Mouse (Mus musculus): Measurements from ENCODE around the gene Rnf150. TPM values are rescaled to one million over a fixed set of nuclear protein-coding genes. Genes with fewer than 3 reads are reported as not detected.
A peak's percentile ranks its signal among the peaks of the same experiment; 100 is the strongest.

Gene Rnf150
- total RNA-seq, 2 experiments from 2014 or later: 48.5 to 48.8 TPM

DNA sequence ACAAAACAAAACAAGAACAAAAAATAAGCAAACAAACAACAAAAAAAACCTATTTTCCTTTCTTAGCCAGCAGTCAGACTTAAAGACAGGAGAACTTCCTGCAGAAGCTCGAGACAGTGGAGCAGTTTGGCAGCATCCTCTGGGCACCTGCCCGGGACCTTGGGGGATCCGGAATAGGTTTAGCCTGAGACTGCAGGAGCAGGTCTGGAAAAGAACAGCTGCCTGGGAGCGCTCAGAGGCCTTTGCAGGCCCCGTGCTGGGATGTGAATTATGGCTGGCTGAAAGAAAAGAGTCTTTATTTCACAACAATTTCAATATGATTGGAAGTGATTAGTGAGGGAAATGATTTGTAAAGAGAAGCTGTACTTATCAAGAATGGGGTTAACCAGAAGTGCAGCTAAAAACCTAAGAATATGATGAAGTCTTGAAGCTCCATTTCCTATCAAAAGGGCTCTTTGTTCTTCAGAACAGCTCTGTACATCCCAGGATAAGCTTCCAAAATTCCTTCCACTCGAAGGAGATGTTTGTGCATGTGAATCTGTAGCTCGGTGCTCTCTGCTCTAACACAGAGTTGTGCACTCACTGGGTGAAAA is 92.1 kb downstream of the Rnf150 start:
- no peak for DNase-seq (ENCODE audit: extremely low spot score in 1 of 2, low spot score in 2 of 2)
- TF ChIP-seq CTCF (IDR thresholded peaks at IDR 0.05): no peak
- intact Hi-C loops (cut with DNase I): no loop called here
- Histone ChIP-seq H3K27ac (no peak overlapping the region), H3K4me3 (no peak overlapping the region)

DNA sequence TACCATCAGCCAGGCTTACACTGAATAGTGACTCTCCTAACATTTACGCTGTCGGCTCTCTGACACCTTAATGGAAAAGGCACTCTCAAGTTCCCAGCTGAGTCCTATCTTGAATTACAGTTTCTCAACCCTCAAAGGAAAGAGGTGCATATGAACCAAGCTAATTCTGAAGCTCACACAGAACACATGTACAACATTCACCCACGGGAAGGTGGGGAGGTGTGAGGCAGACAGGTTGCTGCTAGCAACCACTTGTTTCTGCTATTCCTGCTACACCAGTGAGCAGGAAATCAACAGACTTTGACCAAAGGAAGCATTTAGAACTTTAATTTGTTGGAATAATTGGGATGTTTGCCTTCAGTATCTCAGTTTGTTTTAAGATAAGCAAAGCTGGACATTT is 96.3 kb downstream of the Rnf150 start:
- no peak for TF ChIP-seq CTCF (IDR thresholded peaks at IDR 0.05)
- intact Hi-C loops (cut with DNase I): no loop called here
- no peak for DNase-seq (ENCODE audit: extremely low spot score in 1 of 2, low spot score in 2 of 2)
- no peak overlapping the region for H3K27ac ChIP-seq
- no peak overlapping the region for H3K4me3 ChIP-seq

DNA sequence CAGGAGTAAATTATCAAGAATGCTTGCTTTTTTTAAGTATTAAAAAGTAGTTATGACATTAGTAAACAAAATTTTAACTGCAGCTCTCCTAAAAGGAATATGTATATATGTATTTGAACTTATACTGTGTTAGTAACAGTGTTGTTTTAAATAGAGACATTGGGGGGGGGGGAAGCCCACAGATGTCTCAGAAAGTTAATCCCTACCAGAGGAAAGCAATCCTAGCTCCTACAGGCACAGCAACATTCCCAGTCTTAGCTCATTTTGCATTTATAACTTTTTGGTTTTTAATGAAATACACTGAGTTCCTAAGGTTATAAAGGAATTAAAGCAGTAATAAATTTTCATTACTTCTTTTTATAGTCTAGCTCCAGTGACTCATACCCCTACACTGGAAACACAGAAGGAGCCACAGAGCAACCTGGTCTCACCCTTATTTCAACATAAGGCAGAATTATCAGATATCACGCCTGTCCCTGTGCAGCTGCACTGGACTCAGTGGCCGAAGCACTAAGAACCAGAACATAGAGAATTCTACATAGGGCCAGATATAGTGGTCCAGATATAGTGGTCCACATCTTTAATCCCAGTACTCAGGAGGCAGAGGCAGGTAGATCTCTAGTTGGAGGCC is 96.9 kb downstream of the Rnf150 start:
- no peak overlapping the region for H3K4me3 ChIP-seq
- TF ChIP-seq CTCF (IDR thresholded peaks at IDR 0.05): no peak
- no peak overlapping the region for H3K27ac ChIP-seq
- intact Hi-C loops (cut with DNase I): no loop called here
- no peak for DNase-seq (ENCODE audit: extremely low spot score in 1 of 2, low spot score in 2 of 2)

DNA sequence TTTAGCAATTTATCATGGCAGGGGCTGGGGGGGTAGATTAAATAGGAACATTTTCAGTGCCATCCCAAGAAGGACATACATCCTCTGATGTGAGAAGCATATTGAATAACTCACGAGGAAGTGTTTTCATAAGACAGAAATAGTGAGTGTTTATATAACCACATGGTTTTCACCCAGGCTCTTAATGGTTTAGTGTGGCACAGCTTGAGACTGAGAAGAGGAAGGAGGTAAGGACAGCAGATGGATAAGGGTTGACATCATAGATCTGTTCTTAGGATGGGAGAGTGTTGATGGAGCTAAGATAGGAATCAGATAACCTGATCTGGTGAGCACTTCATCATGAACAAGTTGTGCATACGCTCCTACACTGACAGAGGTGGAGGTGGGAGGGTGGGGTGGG is 101.4 kb downstream of the Rnf150 start:
- Histone ChIP-seq H3K27ac (no peak overlapping the region), H3K4me3 (no peak overlapping the region)
- no peak for TF ChIP-seq CTCF (IDR thresholded peaks at IDR 0.05)
- no peak for DNase-seq (ENCODE audit: extremely low spot score in 1 of 2, low spot score in 2 of 2)
- intact Hi-C loops (cut with DNase I): no loop called here

DNA sequence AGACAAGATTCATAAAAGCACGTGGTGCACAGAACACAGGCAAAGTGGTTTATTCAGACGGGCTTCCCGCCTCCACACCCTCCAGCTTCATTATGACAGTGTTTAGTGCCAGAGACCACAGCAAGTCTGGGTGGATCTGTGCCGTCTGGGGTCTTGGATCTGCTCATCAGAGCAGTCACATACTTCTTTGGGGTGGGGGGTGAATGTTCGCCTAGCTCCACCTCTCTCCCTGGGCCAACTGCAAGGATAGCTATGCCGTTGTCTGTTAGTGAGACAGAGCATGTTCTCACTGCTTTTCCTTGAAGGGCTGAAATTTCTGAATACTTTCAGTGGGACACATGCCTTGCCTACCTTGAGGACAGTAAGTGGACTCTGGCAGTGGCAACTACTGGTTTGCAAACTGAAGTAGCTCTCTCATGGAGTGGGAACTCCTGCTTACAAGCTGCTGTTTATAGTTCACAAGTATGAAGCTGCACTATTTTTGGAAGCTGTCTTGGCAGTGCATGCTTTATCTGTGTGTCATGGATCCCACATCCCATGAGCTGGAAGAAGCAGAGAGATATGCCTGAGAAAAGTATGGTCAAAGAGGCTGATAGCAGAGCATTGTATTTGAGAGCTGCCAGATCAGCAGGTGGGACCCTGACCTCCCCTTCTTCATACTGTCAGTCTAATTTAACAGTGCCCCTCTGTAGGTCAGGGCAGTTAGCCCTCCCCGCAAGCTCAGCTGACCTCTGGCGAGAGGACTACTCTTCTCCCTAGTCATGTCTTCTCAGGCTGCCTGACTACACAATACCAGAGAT is 104.9 kb downstream of the Rnf150 start:
- intact Hi-C loops (cut with DNase I): loop anchor here (5.0 kb wide), 3 partner anchors 69 to 119 kb away; no protein-coding TSS in a partner anchor
- DNase-seq (ENCODE audit: extremely low spot score in 1 of 2, low spot score in 2 of 2): peak in 1 of 2 experiments; percentile 21
- no peak for TF ChIP-seq CTCF (IDR thresholded peaks at IDR 0.05)
- Histone ChIP-seq H3K4me3 (no peak overlapping the region), H3K27ac (peak overlapping the region; percentile 36)

DNA sequence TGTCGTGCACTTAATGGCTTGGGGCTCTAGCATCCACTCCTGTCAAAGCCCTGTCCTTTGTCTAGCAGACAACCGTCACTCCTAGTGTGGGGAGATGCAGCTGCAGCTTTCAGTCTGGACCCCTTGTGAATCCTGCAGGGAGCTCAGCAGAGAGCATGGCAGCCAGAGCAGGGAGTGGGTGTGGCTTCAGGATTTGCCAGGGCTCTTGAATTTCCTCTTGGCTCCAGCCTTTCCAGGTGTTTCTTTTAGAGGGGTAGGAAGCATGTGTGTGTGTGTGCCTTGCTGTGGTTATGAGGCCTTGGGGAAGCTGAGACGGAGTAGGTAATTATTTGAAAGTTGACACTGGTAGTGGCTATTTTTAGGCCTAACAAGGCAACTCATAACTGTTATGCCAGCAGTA is 106.8 kb downstream of the Rnf150 start:
- Histone ChIP-seq H3K4me3 (no peak overlapping the region), H3K27ac (no peak overlapping the region)
- TF ChIP-seq CTCF (IDR thresholded peaks at IDR 0.05): no peak
- DNase-seq (ENCODE audit: extremely low spot score in 1 of 2, low spot score in 2 of 2): no peak
- intact Hi-C loops (cut with DNase I): loop anchor here (5.0 kb wide), 3 partner anchors 67 to 117 kb away; no protein-coding TSS in a partner anchor

DNA sequence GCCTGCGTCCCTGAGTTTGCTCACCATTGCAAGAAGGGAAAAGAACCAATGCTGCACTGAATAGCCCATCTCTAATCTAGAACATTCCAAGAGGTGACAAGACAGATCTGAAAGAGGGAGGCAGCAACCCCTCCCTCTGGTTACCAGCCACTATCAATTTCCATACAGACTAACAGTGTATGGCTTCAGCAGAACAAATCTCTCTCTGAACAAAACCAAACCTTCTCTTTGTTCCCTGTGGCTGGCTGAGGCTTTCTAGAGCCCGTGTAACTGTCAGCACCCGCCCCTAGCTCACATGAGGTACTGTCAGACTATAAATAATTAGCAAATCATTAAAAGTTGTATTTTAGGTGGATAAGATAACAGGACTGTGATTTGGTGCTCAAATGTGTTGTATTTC is 109.7 kb downstream of the Rnf150 start:
- DNase-seq (ENCODE audit: extremely low spot score in 1 of 2, low spot score in 2 of 2): no peak
- no peak overlapping the region for H3K27ac ChIP-seq
- intact Hi-C loops (cut with DNase I): no loop called here
- no peak overlapping the region for H3K4me3 ChIP-seq
- TF ChIP-seq CTCF (IDR thresholded peaks at IDR 0.05): no peak

GRCm38 (mm10) chr8:82973331-82973730 is 110.2 kb downstream of the Rnf150 start:
- DNase-seq (ENCODE audit: extremely low spot score in 1 of 2, low spot score in 2 of 2): no peak
- intact Hi-C loops (cut with DNase I): no loop called here
- TF ChIP-seq CTCF (IDR thresholded peaks at IDR 0.05): no peak
- Histone ChIP-seq H3K27ac (no peak overlapping the region; the same call in 1 of the 2 replicates), H3K4me3 (no peak overlapping the region)

DNA sequence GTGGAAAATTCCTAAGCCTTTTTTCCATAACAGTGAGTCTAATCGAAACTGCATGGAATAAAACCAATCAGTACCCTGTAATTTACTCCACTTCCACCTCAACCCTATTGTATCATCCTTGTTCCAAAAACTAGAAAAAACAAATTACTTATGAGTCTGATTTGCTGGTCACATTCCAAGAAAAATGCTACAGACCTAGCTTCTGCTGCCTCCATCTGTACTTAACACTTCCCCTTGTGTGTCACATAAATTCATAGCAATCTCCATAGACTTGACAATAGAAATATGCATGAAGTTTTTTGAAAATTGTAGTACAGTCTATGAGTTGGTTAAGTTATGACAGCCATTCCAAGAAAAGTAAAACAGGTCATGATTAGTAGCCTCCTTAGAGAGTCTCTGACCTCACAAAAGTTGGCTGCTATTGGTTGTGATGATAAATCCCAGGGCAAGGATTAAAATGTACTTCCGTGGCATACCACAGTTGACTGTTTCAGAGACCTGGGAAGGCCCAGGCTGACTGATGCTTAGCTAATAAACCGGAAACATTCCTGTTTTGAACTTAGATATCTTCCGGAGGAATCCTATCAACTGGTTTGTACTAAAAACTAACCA is 118.2 kb downstream of the Rnf150 start:
- TF ChIP-seq CTCF (IDR thresholded peaks at IDR 0.05): no peak
- Histone ChIP-seq H3K4me3 (no peak overlapping the region), H3K27ac (no peak overlapping the region)
- intact Hi-C loops (cut with DNase I): no loop called here
- no peak for DNase-seq (ENCODE audit: extremely low spot score in 1 of 2, low spot score in 2 of 2)

GRCm38 (mm10) chr8:82982873-82983272 is 119.7 kb downstream of the Rnf150 start:
- intact Hi-C loops (cut with DNase I): no loop called here
- no peak overlapping the region for H3K4me3 ChIP-seq
- no peak overlapping the region for H3K27ac ChIP-seq
- TF ChIP-seq CTCF (IDR thresholded peaks at IDR 0.05): no peak
- no peak for DNase-seq (ENCODE audit: extremely low spot score in 1 of 2, low spot score in 2 of 2)

DNA sequence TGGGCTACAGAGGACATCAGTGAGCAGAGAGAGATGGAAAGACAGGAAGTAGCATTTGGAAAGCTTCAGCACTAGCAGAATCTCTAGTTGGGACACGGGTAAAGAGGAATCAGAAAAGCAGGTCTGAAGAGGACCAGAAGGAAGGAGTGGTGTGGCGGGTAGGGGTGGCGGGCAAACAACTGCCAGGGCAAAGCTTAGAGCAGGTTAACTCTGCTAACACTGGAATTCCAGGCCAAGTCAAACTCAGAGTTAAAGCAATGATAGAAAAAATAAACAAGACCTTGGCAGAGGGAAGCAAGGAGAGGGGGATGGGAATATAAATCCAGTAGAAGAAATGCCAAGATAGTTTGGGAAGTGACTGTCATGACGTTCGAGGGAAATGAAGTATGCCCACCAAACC is 120.1 kb downstream of the Rnf150 start:
- Histone ChIP-seq H3K27ac (no peak overlapping the region), H3K4me3 (no peak overlapping the region)
- no peak for DNase-seq (ENCODE audit: extremely low spot score in 1 of 2, low spot score in 2 of 2)
- no peak for TF ChIP-seq CTCF (IDR thresholded peaks at IDR 0.05)
- intact Hi-C loops (cut with DNase I): no loop called here

GRCm38 (mm10) chr8:82992093-82992492 is 128.9 kb downstream of the Rnf150 start:
- no peak for DNase-seq (ENCODE audit: extremely low spot score in 1 of 2, low spot score in 2 of 2)
- TF ChIP-seq CTCF (IDR thresholded peaks at IDR 0.05): no peak
- Histone ChIP-seq H3K4me3 (no peak overlapping the region), H3K27ac (no peak overlapping the region)
- intact Hi-C loops (cut with DNase I): no loop called here

All from left cerebral cortex, adult 2 months (tissue).